Mouse (Mus musculus) embryo, embryonic 10.5 days (tissue): ENCODE data around the gene Ltbr.
"Not testable (repeated sequence)": the region's sequence is repeated elsewhere in the genome, so short reads cannot be mapped to it uniquely, and the experiment has no call there.

Experiments
- DNase-seq: peaks from one replicate; pipeline ENCODE4 v3.0.0-alpha.2; 2015; ENCODE audit warnings: low spot score

The Ltbr gene

GRCm38 (mm10) chr6:125312171-125312570 is 1.5 kb downstream of the Ltbr start:
- DNase-seq = no peak

GRCm38 (mm10) chr6:125309406-125309805 is 4.3 kb downstream of the Ltbr start:
- no peak for DNase-seq

GRCm38 (mm10) chr6:125308921-125309320 is 4.8 kb downstream of the Ltbr start:
- peak; percentile 65 for DNase-seq

- no peak for DNase-seq
Measured at GRCm38 (mm10) chr6:125307091-125307490, 6.6 kb downstream of the Ltbr start.

GRCm38 (mm10) chr6:125305465-125305864 is 8.2 kb downstream of the Ltbr start:
- no peak for DNase-seq

- not testable (repeated sequence) for DNase-seq
Measured at GRCm38 (mm10) chr6:125304408-125304807, 9.3 kb downstream of the Ltbr start.

- DNase-seq = no peak
Measured at GRCm38 (mm10) chr6:125303242-125303641, 10.4 kb downstream of the Ltbr start.

- no peak for DNase-seq
Measured at GRCm38 (mm10) chr6:125302231-125302982, 11.3 kb downstream of the Ltbr start.

GRCm38 (mm10) chr6:125300982-125301381 is 12.7 kb downstream of the Ltbr start:
- no peak for DNase-seq

- no peak for DNase-seq
Measured at GRCm38 (mm10) chr6:125297149-125297820, 16.4 kb downstream of the Ltbr start.

- DNase-seq = no peak
Measured at GRCm38 (mm10) chr6:125294049-125294448, 19.6 kb downstream of the Ltbr start.

- DNase-seq = no peak
Measured at GRCm38 (mm10) chr6:125292256-125292655, 21.4 kb downstream of the Ltbr start.

GRCm38 (mm10) chr6:125291329-125291728 is 22.4 kb downstream of the Ltbr start:
- DNase-seq = no peak

- DNase-seq = no peak
Measured at GRCm38 (mm10) chr6:125288730-125289129, 25.0 kb downstream of the Ltbr start.

- DNase-seq = no peak
Measured at GRCm38 (mm10) chr6:125286944-125287343, 26.7 kb downstream of the Ltbr start.

GRCm38 (mm10) chr6:125285890-125286289 is 27.8 kb downstream of the Ltbr start, which contains the start of gene Tuba3a:
TSS of gene Tuba3a (minus strand) at chr6:125286042.
- no peak for DNase-seq

GRCm38 (mm10) chr6:125284751-125285150 is 28.9 kb downstream of the Ltbr start:
- DNase-seq = no peak

- DNase-seq = peak; percentile 23
Measured at GRCm38 (mm10) chr6:125284250-125284649, 29.4 kb downstream of the Ltbr start.

GRCm38 (mm10) chr6:125282721-125283120 is 31.0 kb downstream of the Ltbr start:
- not testable (repeated sequence) for DNase-seq

GRCm38 (mm10) chr6:125279729-125280128 is 34.0 kb downstream of the Ltbr start:
- DNase-seq = no peak

GRCm38 (mm10) chr6:125274841-125275563 is 38.7 kb downstream of the Ltbr start:
- DNase-seq = peak; percentile 60

- no peak for DNase-seq
Measured at GRCm38 (mm10) chr6:125272228-125272785, 41.4 kb downstream of the Ltbr start.
